Mouse (Mus musculus): ENCODE data around the gene Smarcad1.

Gene Smarcad1

GRCm38 (mm10) chr6:65117540-65117939 is 75.2 kb downstream of the Smarcad1 start:
- no peak for DNase-seq

- peak; percentile 52 for DNase-seq
Measured at GRCm38 (mm10) chr6:65126074-65126726, 83.8 kb downstream of the Smarcad1 start.

GRCm38 (mm10) chr6:65132376-65132775 is 90.0 kb downstream of the Smarcad1 start:
- DNase-seq, result no peak

GRCm38 (mm10) chr6:65137802-65138201 is 95.4 kb downstream of the Smarcad1 start:
- DNase-seq, result no peak

- DNase-seq, result no peak
Measured at GRCm38 (mm10) chr6:65138243-65138642, 95.9 kb downstream of the Smarcad1 start.

- DNase-seq, result no peak
Measured at GRCm38 (mm10) chr6:65140082-65140749, 97.8 kb downstream of the Smarcad1 start.

- no peak for DNase-seq
Measured at GRCm38 (mm10) chr6:65140750-65141243, 98.4 kb downstream of the Smarcad1 start.

GRCm38 (mm10) chr6:65142316-65142715 is 99.9 kb downstream of the Smarcad1 start:
- DNase-seq, result no peak

- peak; percentile 59 for DNase-seq
Measured at GRCm38 (mm10) chr6:65144621-65145205, 102.3 kb downstream of the Smarcad1 start, which contains the start of gene Hpgds. TSS of gene Hpgds (minus strand) at chr6:65144908.

- no peak for DNase-seq
Measured at GRCm38 (mm10) chr6:65146363-65146762, 104.0 kb downstream of the Smarcad1 start.

GRCm38 (mm10) chr6:65150703-65151102 is 108.3 kb downstream of the Smarcad1 start:
- no peak for DNase-seq

GRCm38 (mm10) chr6:65153570-65153969 is 111.2 kb downstream of the Smarcad1 start:
- no peak for DNase-seq

- DNase-seq, result no peak
Measured at GRCm38 (mm10) chr6:65157042-65157441, 114.7 kb downstream of the Smarcad1 start.

- DNase-seq, result no peak
Measured at GRCm38 (mm10) chr6:65159381-65159942, 117.1 kb downstream of the Smarcad1 start.

GRCm38 (mm10) chr6:65164137-65164536 is 121.8 kb downstream of the Smarcad1 start:
- DNase-seq, result no peak

- no peak for DNase-seq
Measured at GRCm38 (mm10) chr6:65164977-65165376, 122.6 kb downstream of the Smarcad1 start.

Data from lung, postnatal 36 days (tissue).